Mouse (Mus musculus) liver, postnatal 0 days (tissue): Measurements from ENCODE around the gene Vps25. TPM values are rescaled to one million over a fixed set of nuclear protein-coding genes. Genes with fewer than 3 reads are reported as not detected.

Experiments
- ATAC-seq: fragments of 200-750 bp; cut with Nextera tagmentation; 2 replicates; pipeline ENCODE4 v1.8.0; 2017; ENCODE audit warnings: mild to moderate bottlenecking, moderate library complexity
- DNase-seq: peaks from one replicate; pipeline ENCODE4 v3.0.0-alpha.2; 2016
- H3K27ac ChIP-seq: fragments of 300-500 bp; sonication (generic); 2 replicates; pipeline ENCODE4 v1.5.1; 2014; ENCODE audit warnings: antibody characterized with exemption, moderate library complexity, mild to moderate bottlenecking, low read depth
- H3K27me3 ChIP-seq: fragments of 300-500 bp; sonication (generic); 2 replicates; pipeline ENCODE4 v1.6.1; 2014; ENCODE audit warnings: low read length, control low read depth, mixed read lengths; ENCODE audit not compliant: insufficient read depth
- H3K36me3 ChIP-seq: fragments of 300-500 bp; sonication (generic); replicated peaks from 2 replicates; pipeline ENCODE4 v1.6.1; 2014; ENCODE audit warnings: mild to moderate bottlenecking, control low read depth, low read length, moderate library complexity, mixed read lengths; ENCODE audit not compliant: insufficient read depth
- H3K4me1 ChIP-seq: fragments of 300-500 bp; sonication (generic); 2 replicates; pipeline ENCODE4 v1.6.1; 2014; ENCODE audit warnings: antibody characterized with exemption, mild to moderate bottlenecking, control low read depth; ENCODE audit not compliant: insufficient read depth
- H3K4me2 ChIP-seq: fragments of 300-500 bp; sonication (generic); 2 replicates; pipeline ENCODE4 v1.6.1; 2014; ENCODE audit warnings: low read depth, mild to moderate bottlenecking, low read length, moderate library complexity, mixed read lengths
- H3K4me3 ChIP-seq: fragments of 300-500 bp; sonication (generic); 2 replicates; pipeline ENCODE4 v1.5.1; 2014; ENCODE audit warnings: low read depth, low read length
- H3K9ac ChIP-seq: fragments of 300-500 bp; sonication (generic); replicated peaks from 2 replicates; pipeline ENCODE4 v1.6.1; 2014; ENCODE audit warnings: mild to moderate bottlenecking, moderate library complexity
- H3K9me3 ChIP-seq: fragments of 300-500 bp; sonication (generic); 2 replicates; pipeline ENCODE4 v1.6.1; 2016; ENCODE audit warnings: mild to moderate bottlenecking, control low read depth, low read length, mixed read lengths
- CTCF ChIP-seq: sonication (generic); IDR thresholded peaks from 2 replicates; pipeline ENCODE4 v1.5.1; 2016; ENCODE audit warnings: antibody characterized with exemption, low read depth
- EP300 ChIP-seq: IDR thresholded peaks from 2 replicates; pipeline ENCODE4 v1.6.1; 2016; ENCODE audit warnings: antibody characterized with exemption, low read depth, mild to moderate bottlenecking
- WGBS: fragments of 180-500 bp; shearing (Covaris S2); extraction: QIAGEN DNeasy Blood & Tissue Kit; methylation state at CpG from one replicate; pipeline ENCODE4 v1.1.7; 2014; ENCODE audit not compliant: insufficient replicate concordance; 5-methylcytosine and 5-hydroxymethylcytosine counted together
- polyA plus RNA-seq: library from polyadenylated mRNA; unstranded; fragments of >200 nt; fragmentation: Nextera tagmentation; extraction: Ambion mirVana; gene quantifications from 2 replicates; pipeline ENCODE4 v1.2.1, GENCODE M21; 2015

Gene Vps25
- polyA plus RNA-seq, 1 experiment from 2014 or later: 75.9 TPM

- peak overlapping the region; percentile 89 for H3K4me2 ChIP-seq
- H3K4me3 ChIP-seq: peak overlapping the region; percentile 98
- WGBS: 57% methylated on average over 7 of the region's 7 CpGs
- TF ChIP-seq EP300: no peak
- peak; percentile 64 for TF ChIP-seq CTCF
- no peak for ATAC-seq
- H3K36me3 ChIP-seq: peaks cover 32% of the 10 kb centered on the region
- H3K27ac ChIP-seq: no peak overlapping the region
- H3K4me1 ChIP-seq: peaks cover 16% of the 10 kb centered on the region
- DNase-seq: peak; percentile 67
- H3K9ac ChIP-seq: peak overlapping the region; percentile 98
- no peaks in the 10 kb centered on the region for H3K27me3 ChIP-seq
- no peaks in the 10 kb centered on the region for H3K9me3 ChIP-seq
Observed at GRCm38 (mm10) chr11:101300881-101301280, 47.4 kb downstream of the Vps25 start.

DNA sequence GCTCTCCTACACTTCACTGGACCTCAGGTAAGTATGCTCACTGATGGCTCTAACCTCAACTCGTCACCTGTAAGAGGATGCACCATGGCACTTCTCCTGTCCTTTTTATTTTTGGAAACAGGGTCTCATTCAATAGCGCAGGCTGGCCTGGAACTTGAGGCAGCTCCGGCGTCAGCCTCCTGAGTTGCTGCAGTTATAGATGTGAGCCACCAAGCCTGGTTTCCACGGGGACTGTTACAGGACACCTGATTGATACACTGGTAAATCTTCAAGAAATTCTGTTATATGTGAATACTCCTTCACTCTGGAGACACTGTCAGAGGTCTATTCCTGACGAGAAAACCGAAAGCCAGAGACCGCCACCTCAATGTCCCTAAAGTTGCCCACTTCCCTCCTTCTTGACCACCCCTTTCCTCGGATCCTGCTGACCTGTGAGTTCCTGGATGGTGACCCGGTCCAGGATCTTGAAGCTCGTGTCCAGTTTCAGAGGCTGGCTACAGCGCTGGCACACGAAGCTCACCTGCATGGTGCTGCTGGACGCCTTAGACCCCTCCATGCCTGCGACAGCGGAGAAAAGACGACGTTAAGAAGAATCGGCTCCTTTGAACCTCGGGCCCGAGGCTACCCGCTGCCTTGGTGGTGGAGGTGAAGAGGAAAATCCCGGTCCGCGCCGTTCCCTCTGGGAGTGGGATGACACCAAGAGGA is 47.9 kb downstream of the Vps25 start:
- peak overlapping the region; percentile 98 for H3K9ac ChIP-seq
- ATAC-seq (peak; percentile 54), DNase-seq (no peak)
- H3K36me3 ChIP-seq: peaks cover 27% of the 10 kb centered on the region
- peaks cover 16% of the 10 kb centered on the region for H3K4me1 ChIP-seq
- no peaks in the 10 kb centered on the region for H3K27me3 ChIP-seq
- H3K9me3 ChIP-seq: no peaks in the 10 kb centered on the region
- peak overlapping the region; percentile 90 for H3K27ac ChIP-seq
- H3K4me2 ChIP-seq: peak overlapping the region; percentile 89
- TF ChIP-seq EP300: no peak
- TF ChIP-seq CTCF: no peak
- H3K4me3 ChIP-seq: peak overlapping the region; percentile 98
- WGBS: 9% methylated on average over 26 of the region's 26 CpGs

DNA sequence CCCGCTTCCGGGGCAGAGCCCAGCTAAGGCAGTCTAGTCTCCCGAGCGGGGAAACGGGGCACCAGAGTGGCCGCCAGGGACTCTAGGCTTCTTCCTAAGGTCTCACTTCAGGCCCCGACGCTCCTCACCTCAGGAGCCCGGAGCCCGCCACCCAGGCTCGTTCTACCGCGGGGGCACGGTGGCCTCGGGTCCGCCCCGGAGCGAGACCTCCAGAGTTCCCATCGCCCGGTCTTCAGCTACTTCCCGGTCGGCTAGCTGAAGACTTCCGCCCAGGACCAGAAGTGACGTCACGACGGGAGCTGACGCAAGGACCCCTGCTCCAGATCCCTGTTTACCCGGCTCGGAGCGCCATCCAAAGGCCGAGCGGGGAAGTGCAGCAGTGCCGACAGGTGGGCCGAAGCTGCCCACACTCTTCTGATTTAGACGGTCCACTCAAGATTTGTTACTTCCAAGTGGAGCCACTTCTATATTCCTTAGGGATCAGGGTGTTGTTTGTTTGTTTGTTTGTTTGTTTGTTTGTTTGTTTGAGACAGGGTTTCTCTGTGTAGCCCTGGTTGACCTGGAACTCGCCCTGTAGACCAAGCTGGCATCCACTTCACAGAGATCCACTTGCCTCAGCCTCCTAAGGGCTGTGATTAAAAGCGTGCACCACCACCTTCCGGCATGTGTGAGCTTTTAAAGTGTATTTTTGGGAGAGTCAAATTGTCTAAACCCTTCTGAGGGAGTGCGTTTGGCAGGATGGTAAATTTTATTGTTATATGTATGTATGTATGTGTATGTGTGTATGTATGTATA is 48.7 kb downstream of the Vps25 start, which contains the start of gene Becn1:
TSS of gene Becn1 (minus strand) at position 283 of the 795 bp plus-strand sequence.
- H3K36me3 ChIP-seq: peaks cover 21% of the 10 kb centered on the region
- peak within 1 kb of the TSS; percentile 98 for H3K4me3 ChIP-seq
- H3K9ac ChIP-seq: peak within 1 kb of the TSS; percentile 98
- H3K27ac ChIP-seq: peak within 1 kb of the TSS; percentile 90
- H3K27me3 ChIP-seq: no peaks in the 10 kb centered on the region
- ATAC-seq (peak; percentile 96), DNase-seq (peak; percentile 99)
- H3K4me2 ChIP-seq: peak within 1 kb of the TSS; percentile 89
- WGBS: 6% methylated on average over 39 of the region's 39 CpGs
- no peaks in the 10 kb centered on the region for H3K9me3 ChIP-seq
- peaks cover 16% of the 10 kb centered on the region for H3K4me1 ChIP-seq
- peak; percentile 99 for TF ChIP-seq CTCF
- peak; percentile 57; the same call in 1 of the 2 replicates for TF ChIP-seq EP300

DNA sequence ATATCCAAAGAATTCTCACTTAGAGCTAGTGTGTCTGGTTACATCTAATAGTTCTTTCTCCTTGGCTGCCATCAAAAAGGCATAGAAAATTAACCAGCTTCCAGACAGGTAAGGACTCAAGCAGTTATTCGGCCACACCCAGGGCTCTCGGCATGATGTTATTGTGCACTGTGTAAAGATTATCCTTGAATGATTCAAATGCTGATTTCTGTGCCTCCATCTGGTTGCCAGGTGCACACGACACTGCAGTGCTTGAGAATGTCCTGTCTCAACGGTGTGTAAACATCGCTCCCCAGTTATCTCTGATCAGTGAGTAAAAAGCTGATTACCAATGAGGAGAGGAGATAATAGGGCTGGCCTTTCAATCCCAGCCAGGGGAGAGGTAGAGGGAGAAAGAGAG is 54.2 kb downstream of the Vps25 start:
- Histone ChIP-seq H3K36me3 (no peaks in the 10 kb centered on the region), H3K27me3 (no peaks in the 10 kb centered on the region), H3K27ac (no peak overlapping the region), H3K9ac (no peak overlapping the region; the same call in 1 of the 2 replicates), H3K9me3 (no peaks in the 10 kb centered on the region), H3K4me1 (peaks cover 5% of the 10 kb centered on the region; the same call in 1 of the 2 replicates), H3K4me2 (no peak overlapping the region), H3K4me3 (no peak overlapping the region)
- ATAC-seq (no peak), DNase-seq (no peak)
- WGBS: 25% methylated on average over 5 of the region's 5 CpGs
- TF ChIP-seq CTCF (no peak), EP300 (no peak)

Other genes starting within 250 kb of the Vps25 start
- 25.0 and 29.4 TPM in 2 replicates for gene Atp6v0a1, start 244.3 kb upstream of the Vps25 start, polyA plus RNA-seq
- 19.1 and 19.3 TPM in 2 replicates for gene Naglu, start 183.7 kb upstream of the Vps25 start, polyA plus RNA-seq
- 0.23 and 0.33 TPM in 2 replicates for gene Hsd17b1, start 175.3 kb upstream of the Vps25 start, polyA plus RNA-seq
- gene Coasy, start 171.1 kb upstream of the Vps25 start, polyA plus RNA-seq: 38.5 and 42.9 TPM in 2 replicates
- 24.1 and 26.1 TPM in 2 replicates for gene Mlx, start 166.4 kb upstream of the Vps25 start, polyA plus RNA-seq
- 8.1 and 8.2 TPM in 2 replicates for gene Psmc3ip, start 158.3 kb upstream of the Vps25 start, polyA plus RNA-seq
- gene Retreg3, start 133.8 kb upstream of the Vps25 start, polyA plus RNA-seq: 9.2 and 9.4 TPM in 2 replicates
- 19.0 and 20.8 TPM in 2 replicates for gene Tubg1, start 133.8 kb upstream of the Vps25 start, polyA plus RNA-seq
- 0.12 and 0.22 TPM in 2 replicates for gene Tubg2, start 97.8 kb upstream of the Vps25 start, polyA plus RNA-seq
- gene Cntnap1, start 83.2 kb upstream of the Vps25 start, polyA plus RNA-seq: 1.4 and 1.5 TPM in 2 replicates
- 1.6 and 3.4 TPM in 2 replicates for gene Plekhh3, start 82.4 kb upstream of the Vps25 start, polyA plus RNA-seq
- gene Ccr10, start 78.3 kb upstream of the Vps25 start, polyA plus RNA-seq: 0.09 TPM in 2 replicates
- 4.2 and 5.0 TPM in 2 replicates for gene Ezh1, start 27.2 kb upstream of the Vps25 start, polyA plus RNA-seq
- gene Ramp2, start 7.7 kb upstream of the Vps25 start, polyA plus RNA-seq: 34.8 and 38.4 TPM in 2 replicates
- gene Wnk4, start 6.9 kb downstream of the Vps25 start, polyA plus RNA-seq: 1.6 and 2.2 TPM in 2 replicates
- gene Cntd1, start 25.3 kb downstream of the Vps25 start, polyA plus RNA-seq: 0.19 and 0.29 TPM in 2 replicates
- gene Coa3, start 25.4 kb downstream of the Vps25 start, polyA plus RNA-seq: 79.9 and 86.6 TPM in 2 replicates
- 65.1 and 72.3 TPM in 2 replicates for gene Becn1, start 48.6 kb downstream of the Vps25 start, polyA plus RNA-seq
- gene Psme3, start 62.5 kb downstream of the Vps25 start, polyA plus RNA-seq: 78.4 and 78.8 TPM in 2 replicates
- 0.44 and 0.60 TPM in 2 replicates for gene Aoc2, start 71.4 kb downstream of the Vps25 start, polyA plus RNA-seq
- 0.05 and 0.06 TPM in 2 replicates for gene Aoc3, start 76.9 kb downstream of the Vps25 start, polyA plus RNA-seq
- gene G6pc, start 113.9 kb downstream of the Vps25 start, polyA plus RNA-seq: 97.9 and 206 TPM in 2 replicates
- gene Aarsd1, start 163.9 kb downstream of the Vps25 start, polyA plus RNA-seq: 23.7 and 24.2 TPM in 2 replicates
- gene Gm27029, start 171.1 kb downstream of the Vps25 start, polyA plus RNA-seq: 0.49 and 1.5 TPM in 2 replicates
- 4.3 and 4.4 TPM in 2 replicates for gene Rundc1, start 171.4 kb downstream of the Vps25 start, polyA plus RNA-seq
- 0.65 and 1.0 TPM in 2 replicates for gene Ptges3l, start 171.6 kb downstream of the Vps25 start, polyA plus RNA-seq
- 205 and 213 TPM in 2 replicates for gene Rpl27, start 188.6 kb downstream of the Vps25 start, polyA plus RNA-seq
- 27.2 and 28.2 TPM in 2 replicates for gene Ifi35, start 194.7 kb downstream of the Vps25 start, polyA plus RNA-seq
- 1.9 and 2.0 TPM in 2 replicates for gene Rnd2, start 211.3 kb downstream of the Vps25 start, polyA plus RNA-seq
- gene Vat1, start 212.5 kb downstream of the Vps25 start, polyA plus RNA-seq: 8.3 and 8.4 TPM in 2 replicates